Mouse (Mus musculus) brown adipose tissue, adult 24 weeks (tissue): ENCODE results near the gene Rhoq. TPM values are rescaled to one million over a fixed set of nuclear protein-coding genes. Genes with fewer than 3 reads are reported as not detected.

ENCODE experiments used
- H3K27ac ChIP-seq: fragments of 200-500 bp; replicated peaks from 2 replicates; pipeline ENCODE4 v1.5.1; 2012; ENCODE audit warnings: low read depth, mild to moderate bottlenecking, low read length
- H3K4me1 ChIP-seq: fragments of 200-500 bp; 2 replicates; pipeline ENCODE4 v1.6.1; 2012; ENCODE audit warnings: low read length, mixed read lengths; ENCODE audit not compliant: control insufficient read depth, insufficient read depth, insufficient read length
- H3K4me3 ChIP-seq: fragments of 200-500 bp; 2 replicates; pipeline ENCODE4 v1.5.1; 2012; ENCODE audit warnings: low read depth, mild to moderate bottlenecking, low read length, moderate library complexity; ENCODE audit not compliant: insufficient read depth
- polyA plus RNA-seq: library from polyadenylated mRNA; stranded (reverse); fragments of >200 nt; gene quantifications from 2 replicates; pipeline ENCODE4 v1.2.4, GENCODE M21; 2012; ENCODE audit not compliant: missing spikeins, insufficient read depth, insufficient read length

Rhoq gene
- 122 and 182 TPM in 2 replicates for polyA plus RNA-seq

- Histone ChIP-seq H3K4me3 (peak within 1 kb of the TSS; percentile 86), H3K4me1 (peaks cover 8% of the 10 kb centered on the region), H3K27ac (peak within 1 kb of the TSS; percentile 99)
Measured at GRCm38 (mm10) chr17:86962894-86963585, at the start of gene Rhoq. Gene Rhoq, plus strand, starts transcription at chr17:86963082.

- Histone ChIP-seq H3K27ac (no peak overlapping the region), H3K4me3 (no peak overlapping the region)
Measured at GRCm38 (mm10) chr17:86915540-86915939, 47.3 kb upstream of the Rhoq start.

GRCm38 (mm10) chr17:86917048-86917447 lies 45.8 kb upstream of the Rhoq start, which contains the start of gene Tmem247:
Gene Tmem247, plus strand, starts transcription at chr17:86917348.
- H3K4me3 ChIP-seq, result no peak within 1 kb of the TSS
- no peaks in the 10 kb centered on the region for H3K4me1 ChIP-seq
- H3K27ac ChIP-seq, result no peak within 1 kb of the TSS

More at GRCm38 (mm10) chr17:86915540-86915939, 47.3 kb upstream of the Rhoq start:
- no peaks in the 10 kb centered on the region for H3K4me1 ChIP-seq

- Histone ChIP-seq H3K4me3 (no peak overlapping the region), H3K4me1 (no peaks in the 10 kb centered on the region), H3K27ac (no peak overlapping the region)
Measured at GRCm38 (mm10) chr17:86918786-86919185, 44.1 kb upstream of the Rhoq start.

- Histone ChIP-seq H3K27ac (no peak overlapping the region), H3K4me1 (no peaks in the 10 kb centered on the region)
Measured at GRCm38 (mm10) chr17:86919729-86920128, 43.2 kb upstream of the Rhoq start.

GRCm38 (mm10) chr17:86924679-86925078 lies 38.2 kb upstream of the Rhoq start:
- H3K27ac ChIP-seq, result no peak overlapping the region
- H3K4me3 ChIP-seq, result no peak overlapping the region
- no peaks in the 10 kb centered on the region for H3K4me1 ChIP-seq

More at GRCm38 (mm10) chr17:86919729-86920128, 43.2 kb upstream of the Rhoq start:
- H3K4me3 ChIP-seq, result no peak overlapping the region

- Histone ChIP-seq H3K4me3 (no peak overlapping the region), H3K4me1 (no peaks in the 10 kb centered on the region), H3K27ac (no peak overlapping the region)
Measured at GRCm38 (mm10) chr17:86926836-86927235, 36.0 kb upstream of the Rhoq start.

GRCm38 (mm10) chr17:86929355-86929754 lies 33.5 kb upstream of the Rhoq start:
- H3K27ac ChIP-seq, result no peak overlapping the region
- H3K4me3 ChIP-seq, result no peak overlapping the region
- no peaks in the 10 kb centered on the region for H3K4me1 ChIP-seq

- Histone ChIP-seq H3K4me1 (no peaks in the 10 kb centered on the region), H3K4me3 (no peak overlapping the region), H3K27ac (no peak overlapping the region)
Measured at GRCm38 (mm10) chr17:86929981-86930380, 32.9 kb upstream of the Rhoq start.

- no peak overlapping the region for H3K4me3 ChIP-seq
- H3K27ac ChIP-seq, result no peak overlapping the region
- H3K4me1 ChIP-seq, result no peaks in the 10 kb centered on the region
Measured at GRCm38 (mm10) chr17:86932896-86933295, 30.0 kb upstream of the Rhoq start.

GRCm38 (mm10) chr17:86937064-86937463 lies 25.8 kb upstream of the Rhoq start:
- H3K27ac ChIP-seq, result no peak overlapping the region
- H3K4me3 ChIP-seq, result no peak overlapping the region
- H3K4me1 ChIP-seq, result no peaks in the 10 kb centered on the region

GRCm38 (mm10) chr17:86937497-86938155 lies 25.3 kb upstream of the Rhoq start:
- Histone ChIP-seq H3K27ac (no peak overlapping the region), H3K4me3 (peak overlapping the region; percentile 54), H3K4me1 (no peaks in the 10 kb centered on the region)

- Histone ChIP-seq H3K27ac (no peak overlapping the region), H3K4me1 (no peaks in the 10 kb centered on the region), H3K4me3 (no peak overlapping the region)
Measured at GRCm38 (mm10) chr17:86938683-86939082, 24.2 kb upstream of the Rhoq start.

GRCm38 (mm10) chr17:86942112-86942511 lies 20.8 kb upstream of the Rhoq start:
- Histone ChIP-seq H3K27ac (no peak overlapping the region), H3K4me3 (no peak overlapping the region), H3K4me1 (no peaks in the 10 kb centered on the region)

- Histone ChIP-seq H3K27ac (no peak overlapping the region), H3K4me1 (no peaks in the 10 kb centered on the region), H3K4me3 (no peak overlapping the region)
Measured at GRCm38 (mm10) chr17:86943158-86943557, 19.7 kb upstream of the Rhoq start.

GRCm38 (mm10) chr17:86946078-86946477 lies 16.8 kb upstream of the Rhoq start:
- H3K4me1 ChIP-seq, result no peaks in the 10 kb centered on the region
- H3K27ac ChIP-seq, result no peak overlapping the region
- no peak overlapping the region for H3K4me3 ChIP-seq
